Mouse (Mus musculus): ENCODE measurements at regions not wholly inside any gene's neighbourhood (a gene's known extent, or its start where the extent isn't known, plus 50 kb on each side); places are given as distances from the start of the nearest gene placed in this dataset.

GRCm38 (mm10) chr3:130894168-130894814, 164.1 kb upstream of the Rpl34 start:
- intact Hi-C loops (cut with DNase I) = no loop called here
- no peak for DNase-seq

GRCm38 (mm10) chr3:130891310-130891709, 161.1 kb upstream of the Rpl34 start:
- no peak for DNase-seq
- intact Hi-C loops (cut with DNase I) = no loop called here

DNA sequence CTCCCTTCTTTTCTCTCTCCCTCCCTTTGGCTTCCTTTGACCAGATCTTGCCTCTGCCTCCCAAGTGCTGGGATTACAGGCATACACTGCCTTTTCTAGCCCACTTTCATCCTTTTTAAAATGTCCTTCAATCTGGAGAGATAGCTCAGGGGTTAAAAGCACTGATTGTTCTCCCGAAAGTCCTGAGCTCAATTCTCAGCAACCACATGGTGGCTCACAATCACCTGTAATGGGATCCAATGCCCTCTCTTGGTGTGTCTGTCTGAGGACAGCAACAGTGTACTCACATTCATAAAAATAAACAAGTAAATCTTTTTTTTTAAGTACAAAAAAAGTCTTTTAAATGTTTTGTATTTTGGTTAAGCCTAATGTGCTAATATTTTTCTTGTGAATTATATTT, 158.4 kb upstream of the Rpl34 start:
- no peak for DNase-seq
- intact Hi-C loops (cut with DNase I) = loop anchor here (5.0 kb wide), 1 partner anchor 349 kb away; no protein-coding TSS in a partner anchor

- DNase-seq = no peak
- intact Hi-C loops (cut with DNase I) = loop anchor here (5.0 kb wide), 1 partner anchor 350 kb away; no protein-coding TSS in a partner anchor
Measured at GRCm38 (mm10) chr3:130887540-130888312, 157.5 kb upstream of the Rpl34 start.

- no peak for DNase-seq
- intact Hi-C loops (cut with DNase I) = loop anchor here (5.0 kb wide), 1 partner anchor 351 kb away; no protein-coding TSS in a partner anchor
Measured at GRCm38 (mm10) chr3:130885974-130886373, 155.8 kb upstream of the Rpl34 start.

GRCm38 (mm10) chr3:130884393-130884792, 154.2 kb upstream of the Rpl34 start:
- intact Hi-C loops (cut with DNase I) = no loop called here
- no peak for DNase-seq

DNA sequence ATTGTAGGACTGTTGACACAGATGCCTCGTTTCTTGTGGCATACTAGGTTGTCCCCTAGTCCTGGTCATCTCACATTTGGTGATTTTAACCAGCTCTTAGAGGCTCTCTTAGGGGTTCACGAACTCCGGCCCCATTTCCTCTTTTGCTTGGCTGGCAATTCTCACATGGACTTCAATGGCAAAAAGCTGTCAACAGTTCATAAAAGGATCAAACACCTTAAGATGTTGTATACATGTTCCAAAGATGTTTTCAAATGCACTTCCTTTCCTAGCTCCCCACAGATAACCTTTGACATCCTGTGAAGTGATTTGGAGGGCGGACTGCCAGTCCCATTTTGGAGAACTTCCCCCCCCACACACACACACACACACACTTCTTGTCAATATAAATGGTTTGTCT, 153.7 kb upstream of the Rpl34 start:
- DNase-seq = no peak
- intact Hi-C loops (cut with DNase I) = no loop called here

- intact Hi-C loops (cut with DNase I) = no loop called here
Measured at GRCm38 (mm10) chr3:130883319-130883718, 153.1 kb upstream of the Rpl34 start.

DNA sequence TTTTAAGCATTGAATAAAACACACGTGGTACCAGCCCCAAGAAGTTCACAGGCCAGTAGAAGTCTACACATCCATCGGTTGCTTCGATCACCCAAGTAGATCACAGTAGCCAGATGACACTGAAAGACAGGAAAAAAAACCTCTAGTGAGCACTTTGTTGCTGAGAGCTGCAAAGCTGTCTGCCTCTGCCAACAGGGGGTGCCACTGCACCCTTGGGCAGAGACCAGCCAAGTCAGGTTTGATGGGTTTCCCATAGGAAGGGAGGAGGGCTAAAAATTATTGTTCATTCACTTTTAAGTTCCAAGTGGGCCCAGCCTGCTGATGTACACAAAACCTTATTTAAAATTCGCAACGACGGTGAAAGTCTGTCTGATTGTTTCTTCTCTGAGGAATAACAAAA, 150.3 kb upstream of the Rpl34 start:
- DNase-seq = no peak
- intact Hi-C loops (cut with DNase I) = no loop called here

More at GRCm38 (mm10) chr3:130883319-130883718, 153.1 kb upstream of the Rpl34 start:
- no peak for DNase-seq

GRCm38 (mm10) chr3:130879463-130879862, 149.3 kb upstream of the Rpl34 start:
- DNase-seq = no peak

DNA sequence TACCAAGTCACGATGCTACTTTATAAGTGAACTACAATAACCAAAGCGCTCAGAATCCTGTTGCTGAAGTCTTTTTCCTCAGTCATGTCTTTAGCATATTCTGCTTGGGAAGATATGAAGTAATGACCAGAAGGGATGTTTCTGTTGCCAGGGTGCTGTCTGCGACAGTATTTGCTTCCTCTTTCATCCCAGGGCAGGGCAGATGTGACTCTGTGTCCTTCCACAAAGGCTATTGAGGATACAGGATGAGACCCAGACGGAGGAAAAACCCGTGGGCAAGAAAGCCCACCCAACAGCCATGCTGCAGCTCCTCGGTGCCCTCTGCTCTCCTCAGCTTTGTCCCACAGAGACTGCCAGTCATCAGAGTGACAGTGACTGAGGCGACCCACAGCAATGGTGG, 148.6 kb upstream of the Rpl34 start:
- no peak for DNase-seq
- intact Hi-C loops (cut with DNase I) = no loop called here

More at GRCm38 (mm10) chr3:130879463-130879862, 149.3 kb upstream of the Rpl34 start:
- intact Hi-C loops (cut with DNase I) = no loop called here

- no peak for DNase-seq
- intact Hi-C loops (cut with DNase I) = no loop called here
Measured at GRCm38 (mm10) chr3:130877981-130878380, 147.8 kb upstream of the Rpl34 start.

- intact Hi-C loops (cut with DNase I) = no loop called here
- DNase-seq = no peak
Measured at GRCm38 (mm10) chr3:130873745-130874144, 143.5 kb upstream of the Rpl34 start.

- intact Hi-C loops (cut with DNase I) = no loop called here
- DNase-seq = no peak
Measured at GRCm38 (mm10) chr3:130866952-130867632, 136.9 kb upstream of the Rpl34 start.

- intact Hi-C loops (cut with DNase I) = no loop called here
Measured at GRCm38 (mm10) chr3:130864783-130865182, 134.6 kb upstream of the Rpl34 start.

GRCm38 (mm10) chr3:130863376-130863775, 133.2 kb upstream of the Rpl34 start:
- DNase-seq = no peak
- intact Hi-C loops (cut with DNase I) = no loop called here

More at GRCm38 (mm10) chr3:130864783-130865182, 134.6 kb upstream of the Rpl34 start:
- DNase-seq = no peak

GRCm38 (mm10) chr3:130860315-130860714, 130.1 kb upstream of the Rpl34 start:
- intact Hi-C loops (cut with DNase I) = no loop called here
- DNase-seq = no peak

DNA sequence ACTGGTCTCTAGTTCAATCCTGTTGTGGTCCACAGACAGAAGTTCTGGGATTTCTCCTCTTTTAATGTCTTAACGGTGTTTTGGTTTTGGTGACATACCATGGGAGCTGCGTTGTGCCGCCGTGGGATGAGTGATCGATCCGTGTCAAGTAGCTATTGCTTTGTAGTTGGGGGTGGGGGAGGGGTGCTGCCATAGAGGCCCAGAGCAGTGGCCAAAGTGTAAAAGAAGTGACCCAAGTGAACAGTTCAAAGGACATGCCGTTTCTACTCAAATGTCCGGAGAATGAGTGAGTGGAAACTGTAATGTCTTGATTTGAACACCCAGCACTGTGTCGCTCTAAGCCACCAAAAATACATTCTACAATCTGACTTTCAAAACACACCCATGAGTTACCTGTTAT, 123.7 kb upstream of the Rpl34 start:
- no peak for DNase-seq
- intact Hi-C loops (cut with DNase I) = no loop called here

- no peak for DNase-seq
Measured at GRCm38 (mm10) chr3:130850766-130851308, 120.6 kb upstream of the Rpl34 start.

GRCm38 (mm10) chr3:130841755-130842154, 111.6 kb upstream of the Rpl34 start:
- no peak for DNase-seq
- intact Hi-C loops (cut with DNase I) = no loop called here

More at GRCm38 (mm10) chr3:130850766-130851308, 120.6 kb upstream of the Rpl34 start:
- intact Hi-C loops (cut with DNase I) = no loop called here

- intact Hi-C loops (cut with DNase I) = no loop called here
- no peak for DNase-seq
Measured at GRCm38 (mm10) chr3:130839924-130840440, 109.8 kb upstream of the Rpl34 start.
